Mouse (Mus musculus) intestine, embryonic 16.5 days (tissue): ENCODE data around the gene Trappc6a. TPM values are rescaled to one million over a fixed set of nuclear protein-coding genes. Genes with fewer than 3 reads are reported as not detected.
A peak's percentile ranks its signal among the peaks of the same experiment; 100 is the strongest.

ENCODE experiments used
- ATAC-seq: fragments of 200-750 bp; cut with Nextera tagmentation; 2 replicates; pipeline ENCODE4 v1.8.0; 2017; ENCODE audit warnings: moderate TSS enrichment, moderate library complexity
- H3K27ac ChIP-seq: fragments of 300-500 bp; sonication (generic); 2 replicates; pipeline ENCODE4 v1.5.1; 2014; ENCODE audit warnings: mild to moderate bottlenecking, low read length
- H3K27me3 ChIP-seq: fragments of 300-500 bp; sonication (generic); replicated peaks from 2 replicates; pipeline ENCODE4 v1.6.1; 2014; ENCODE audit warnings: low read length, control low read depth, mixed read lengths; ENCODE audit not compliant: control insufficient read depth, insufficient read depth
- H3K36me3 ChIP-seq: fragments of 300-500 bp; sonication (generic); 2 replicates; pipeline ENCODE4 v1.6.1; 2014; ENCODE audit warnings: low read length, control low read depth; ENCODE audit not compliant: control insufficient read depth, insufficient read depth
- H3K4me1 ChIP-seq: fragments of 300-500 bp; sonication (generic); 2 replicates; pipeline ENCODE4 v1.6.1; 2014; ENCODE audit warnings: low read length, control low read depth, mixed read lengths; ENCODE audit not compliant: control insufficient read depth, insufficient read depth
- H3K4me2 ChIP-seq: fragments of 300-500 bp; sonication (generic); 2 replicates; pipeline ENCODE4 v1.6.1; 2014; ENCODE audit warnings: low read depth, low read length, control low read depth
- H3K4me3 ChIP-seq: fragments of 300-500 bp; sonication (generic); 2 replicates; pipeline ENCODE4 v1.5.1; 2014; ENCODE audit warnings: mild to moderate bottlenecking, low read length
- H3K9ac ChIP-seq: fragments of 300-500 bp; sonication (generic); 2 replicates; pipeline ENCODE4 v1.6.1; 2014; ENCODE audit warnings: low read depth, low read length
- H3K9me3 ChIP-seq: fragments of 300-500 bp; sonication (generic); 2 replicates; pipeline ENCODE4 v1.6.1; 2016; ENCODE audit warnings: low read length, control low read depth; ENCODE audit not compliant: control insufficient read depth
- WGBS: fragments of 180-500 bp; shearing (Covaris S2); extraction: QIAGEN DNeasy Blood & Tissue Kit; methylation state at CpG from one replicate; pipeline ENCODE4 v1.1.7; 2014; 5-methylcytosine and 5-hydroxymethylcytosine counted together
- polyA plus RNA-seq: library from polyadenylated mRNA; unstranded; fragments of >200 nt; fragmentation: Nextera tagmentation; extraction: Ambion mirVana; gene quantifications from 2 replicates; pipeline ENCODE4 v1.2.1, GENCODE M21; 2015

Trappc6a gene
- polyA plus RNA-seq, 1 experiment from 2014 or later = 147 TPM

DNA sequence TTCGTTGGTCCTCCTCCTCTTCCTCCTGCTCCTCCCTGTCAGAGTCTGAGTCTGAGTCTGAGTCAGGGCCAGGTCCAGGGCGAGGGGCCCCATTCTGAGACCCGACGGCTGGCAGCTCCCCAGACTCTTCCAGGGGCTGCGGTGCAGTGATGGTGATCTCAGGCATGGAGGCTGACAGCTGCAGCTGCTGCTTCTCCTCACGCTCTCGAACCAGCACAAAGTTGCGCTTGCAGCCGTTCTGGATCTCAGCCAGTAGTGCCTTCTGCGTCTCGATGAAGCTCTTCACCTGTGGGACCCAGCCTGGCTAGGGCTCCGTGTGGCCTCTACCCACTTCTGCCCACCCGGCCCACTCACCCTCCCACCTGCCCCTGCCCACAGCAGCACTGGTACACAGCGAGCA lies 24.0 kb downstream of the Trappc6a start:
- H3K27me3 ChIP-seq = no peaks in the 10 kb centered on the region
- no peak overlapping the region for H3K4me3 ChIP-seq
- ATAC-seq = no peak
- H3K4me1 ChIP-seq = no peaks in the 10 kb centered on the region
- WGBS = 85% methylated on average over 14 of the region's 14 CpGs
- H3K9me3 ChIP-seq = no peaks in the 10 kb centered on the region
- H3K9ac ChIP-seq = no peak overlapping the region
- H3K27ac ChIP-seq = no peak overlapping the region
- H3K36me3 ChIP-seq = peaks cover 27% of the 10 kb centered on the region
- H3K4me2 ChIP-seq = no peak overlapping the region

DNA sequence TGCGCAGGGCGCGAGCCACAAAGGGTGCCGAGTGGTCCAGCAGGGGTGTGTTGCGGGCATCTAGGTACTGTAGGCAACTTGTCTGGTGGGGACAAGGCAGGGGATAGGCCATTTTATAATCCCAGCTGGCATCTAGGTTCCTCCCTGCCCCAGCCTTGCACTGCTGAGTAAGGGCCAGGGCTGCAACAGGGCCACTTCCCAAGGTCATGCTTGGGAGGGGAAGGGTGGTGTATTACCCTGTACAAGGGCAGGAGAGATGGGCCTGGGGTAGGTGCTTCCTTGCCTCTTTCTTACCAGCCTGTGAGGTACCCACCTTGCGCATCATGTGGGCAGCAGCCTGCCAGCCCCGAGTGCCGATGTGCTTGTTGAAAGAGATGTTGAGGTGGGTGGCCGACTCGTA lies 26.5 kb downstream of the Trappc6a start:
- no peak overlapping the region for H3K27ac ChIP-seq
- no peak overlapping the region for H3K9ac ChIP-seq
- peaks cover 24% of the 10 kb centered on the region; the same call in 1 of the 2 replicates for H3K36me3 ChIP-seq
- no peaks in the 10 kb centered on the region for H3K27me3 ChIP-seq
- H3K4me1 ChIP-seq = no peaks in the 10 kb centered on the region
- H3K4me2 ChIP-seq = no peak overlapping the region
- no peak overlapping the region for H3K4me3 ChIP-seq
- H3K9me3 ChIP-seq = no peaks in the 10 kb centered on the region
- 91% methylated on average over 10 of the region's 10 CpGs for WGBS
- ATAC-seq = no peak

DNA sequence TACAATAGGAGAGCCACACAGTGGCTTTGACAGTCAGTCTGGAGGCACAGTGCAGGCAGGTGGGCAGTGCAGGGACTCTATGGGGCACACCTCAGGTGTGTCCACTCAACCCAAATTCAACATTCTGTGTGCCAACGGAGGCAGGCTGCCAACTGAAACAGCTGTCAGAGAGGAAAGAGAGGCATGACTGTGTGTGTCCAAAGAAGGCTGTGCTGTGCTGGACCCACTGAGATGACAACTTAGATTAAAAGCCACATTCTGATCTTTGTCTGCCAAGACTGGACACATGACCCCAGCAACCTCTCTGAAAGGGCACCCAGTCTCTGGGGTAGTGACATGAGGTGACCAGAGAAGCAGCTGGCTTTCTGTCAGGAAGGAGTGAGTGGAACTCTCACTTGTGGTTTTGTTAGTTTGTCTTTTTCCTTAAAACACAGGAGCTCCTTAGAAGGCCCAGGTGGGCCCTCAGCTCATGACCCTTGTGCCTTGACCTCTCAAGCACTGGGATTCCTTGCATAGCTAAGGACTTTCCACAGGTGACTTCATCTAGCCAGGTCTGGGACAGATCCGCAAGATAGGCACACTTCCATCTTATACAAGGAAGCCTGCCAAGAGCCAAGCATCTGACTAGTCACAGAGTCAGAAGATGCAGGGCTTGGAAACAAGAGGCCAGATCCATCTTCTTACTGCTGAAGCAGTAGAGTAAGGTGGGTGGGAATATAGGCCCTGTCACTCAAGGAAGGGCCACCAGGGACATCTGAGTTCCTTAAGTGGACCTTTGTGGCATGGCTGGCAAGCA lies 32.8 kb downstream of the Trappc6a start:
- no peak for ATAC-seq
- no peak overlapping the region for H3K4me3 ChIP-seq
- H3K9ac ChIP-seq = no peak overlapping the region
- H3K36me3 ChIP-seq = no peaks in the 10 kb centered on the region
- H3K4me1 ChIP-seq = peaks cover 18% of the 10 kb centered on the region
- H3K4me2 ChIP-seq = no peak overlapping the region
- H3K9me3 ChIP-seq = no peaks in the 10 kb centered on the region
- H3K27me3 ChIP-seq = no peaks in the 10 kb centered on the region
- 83% methylated on average over 2 of the region's 2 CpGs for WGBS
- no peak overlapping the region for H3K27ac ChIP-seq

DNA sequence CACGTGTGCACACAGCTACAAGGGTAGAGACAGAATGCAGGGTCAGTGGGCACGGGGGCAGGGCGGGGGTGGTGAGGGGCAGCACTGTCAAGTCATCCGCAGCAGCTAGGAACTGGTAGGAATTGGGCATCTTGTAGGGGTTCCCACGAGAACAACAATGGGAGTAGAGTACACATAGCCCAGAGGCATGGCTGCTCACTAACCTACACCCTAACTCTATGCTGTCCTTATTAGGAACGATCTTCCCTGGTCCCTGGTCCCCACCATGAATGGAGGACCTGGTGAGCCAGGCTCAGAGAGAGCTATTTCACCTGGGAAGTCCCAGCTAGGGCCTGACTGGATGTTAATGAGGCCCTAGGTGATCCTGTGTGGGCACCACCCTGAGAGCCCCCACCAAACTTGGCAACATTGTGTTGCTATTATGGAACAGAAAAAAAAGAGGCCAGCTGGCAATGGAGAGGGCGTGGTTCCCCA lies 33.5 kb downstream of the Trappc6a start:
- no peak overlapping the region for H3K4me2 ChIP-seq
- ATAC-seq = peak; percentile 6; the same call in 1 of the 2 replicates
- H3K4me3 ChIP-seq = no peak overlapping the region
- WGBS = 78% methylated on average over 7 of the region's 7 CpGs
- H3K9me3 ChIP-seq = no peaks in the 10 kb centered on the region
- peaks cover 25% of the 10 kb centered on the region for H3K4me1 ChIP-seq
- H3K27me3 ChIP-seq = no peaks in the 10 kb centered on the region
- H3K27ac ChIP-seq = peak overlapping the region; percentile 4; the same call in 1 of the 2 replicates
- H3K36me3 ChIP-seq = no peaks in the 10 kb centered on the region
- 0 out of 2 replicates have a peak overlapping the region, but pooled peaks have one; percentile 24 for H3K9ac ChIP-seq

DNA sequence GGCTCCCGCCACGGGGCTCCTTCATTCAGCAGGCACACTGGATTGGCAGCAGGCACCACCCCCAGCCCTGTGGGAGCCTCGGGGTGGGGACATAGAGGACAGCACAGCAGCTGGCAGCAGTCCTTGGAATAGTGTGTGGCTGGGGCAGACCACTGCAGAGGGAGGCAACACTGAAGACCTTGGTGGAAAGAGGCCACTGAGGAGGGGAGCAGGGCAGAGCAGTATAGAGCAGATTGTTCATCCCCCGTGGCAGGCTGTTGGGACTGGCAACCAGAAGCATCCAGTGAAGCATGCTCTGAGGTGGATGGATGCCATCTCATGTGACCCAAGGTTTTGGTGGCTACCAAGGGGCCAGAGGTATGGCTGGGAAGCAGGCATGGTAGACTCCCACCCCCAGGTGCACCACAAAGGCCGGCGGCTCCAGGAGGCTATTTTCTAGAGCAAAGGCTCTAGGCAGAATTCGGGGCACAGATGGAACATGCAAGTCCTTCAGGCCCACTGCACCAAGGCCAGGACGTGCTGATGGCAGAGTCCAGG lies 34.0 kb downstream of the Trappc6a start:
- Histone ChIP-seq H3K4me1 (peaks cover 25% of the 10 kb centered on the region), H3K27me3 (no peaks in the 10 kb centered on the region), H3K9ac (0 out of 2 replicates have a peak overlapping the region, but pooled peaks have one; percentile 24), H3K4me3 (no peak overlapping the region), H3K4me2 (no peak overlapping the region), H3K36me3 (no peaks in the 10 kb centered on the region), H3K27ac (peak overlapping the region; percentile 4; the same call in 1 of the 2 replicates), H3K9me3 (no peaks in the 10 kb centered on the region)
- ATAC-seq = peak; percentile 46; the same call in 1 of the 2 replicates
- 70% methylated on average over 8 of the region's 8 CpGs for WGBS

DNA sequence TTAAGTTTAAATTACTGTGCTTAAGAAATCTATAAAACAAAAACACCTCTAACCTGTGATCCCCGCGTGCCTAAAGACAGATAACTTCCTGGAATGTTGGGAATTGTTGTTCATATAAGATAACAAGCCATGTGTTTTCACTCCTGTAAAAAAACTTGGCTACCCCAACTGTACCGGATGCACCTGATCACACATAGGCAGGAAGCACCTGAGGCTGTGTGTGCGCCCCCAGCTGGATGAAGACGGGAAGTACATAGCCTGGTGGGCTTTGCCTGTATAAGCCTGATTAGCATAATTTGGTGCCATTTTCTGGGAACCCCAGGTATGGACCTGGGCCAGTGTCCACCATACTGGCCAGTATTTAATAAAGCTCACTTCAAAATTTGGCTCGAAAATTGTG lies 35.4 kb downstream of the Trappc6a start:
- no peak overlapping the region for H3K4me2 ChIP-seq
- no peak overlapping the region for H3K27ac ChIP-seq
- ATAC-seq = no peak
- no peak overlapping the region for H3K4me3 ChIP-seq
- no peaks in the 10 kb centered on the region for H3K9me3 ChIP-seq
- H3K27me3 ChIP-seq = no peaks in the 10 kb centered on the region
- H3K36me3 ChIP-seq = no peaks in the 10 kb centered on the region
- no peak overlapping the region for H3K9ac ChIP-seq
- peaks cover 34% of the 10 kb centered on the region for H3K4me1 ChIP-seq
- whole genome bisulfite sequencing = 48% methylated on average over 6 of the region's 6 CpGs

DNA sequence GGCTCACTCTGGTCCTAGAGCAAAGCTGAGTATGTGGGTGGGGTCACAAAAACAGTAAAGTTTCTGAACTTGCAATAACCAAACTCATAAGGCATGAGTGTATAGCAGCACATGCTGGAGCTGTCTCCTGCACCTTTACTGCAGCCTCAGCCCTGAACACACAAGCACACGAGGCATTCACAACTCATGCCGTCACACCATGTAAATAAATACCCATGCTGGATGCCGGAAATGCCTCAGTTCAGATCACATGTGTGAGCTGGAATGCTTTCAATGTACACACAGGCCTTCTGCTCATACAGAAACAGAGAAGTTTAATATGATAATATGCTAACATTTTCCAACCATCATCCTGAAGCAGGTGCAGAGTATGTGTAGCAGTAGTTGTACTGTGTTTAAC lies 37.8 kb downstream of the Trappc6a start:
- no peak overlapping the region for H3K4me3 ChIP-seq
- H3K4me2 ChIP-seq = no peak overlapping the region
- no peaks in the 10 kb centered on the region for H3K27me3 ChIP-seq
- ATAC-seq = peak; percentile 21; the same call in 1 of the 2 replicates
- WGBS = 29% methylated on average over 3 of the region's 3 CpGs
- 0 out of 2 replicates have a peak overlapping the region, but pooled peaks have one; percentile 27 for H3K27ac ChIP-seq
- no peak overlapping the region for H3K9ac ChIP-seq
- H3K9me3 ChIP-seq = no peaks in the 10 kb centered on the region
- H3K36me3 ChIP-seq = no peaks in the 10 kb centered on the region
- peaks cover 34% of the 10 kb centered on the region for H3K4me1 ChIP-seq

DNA sequence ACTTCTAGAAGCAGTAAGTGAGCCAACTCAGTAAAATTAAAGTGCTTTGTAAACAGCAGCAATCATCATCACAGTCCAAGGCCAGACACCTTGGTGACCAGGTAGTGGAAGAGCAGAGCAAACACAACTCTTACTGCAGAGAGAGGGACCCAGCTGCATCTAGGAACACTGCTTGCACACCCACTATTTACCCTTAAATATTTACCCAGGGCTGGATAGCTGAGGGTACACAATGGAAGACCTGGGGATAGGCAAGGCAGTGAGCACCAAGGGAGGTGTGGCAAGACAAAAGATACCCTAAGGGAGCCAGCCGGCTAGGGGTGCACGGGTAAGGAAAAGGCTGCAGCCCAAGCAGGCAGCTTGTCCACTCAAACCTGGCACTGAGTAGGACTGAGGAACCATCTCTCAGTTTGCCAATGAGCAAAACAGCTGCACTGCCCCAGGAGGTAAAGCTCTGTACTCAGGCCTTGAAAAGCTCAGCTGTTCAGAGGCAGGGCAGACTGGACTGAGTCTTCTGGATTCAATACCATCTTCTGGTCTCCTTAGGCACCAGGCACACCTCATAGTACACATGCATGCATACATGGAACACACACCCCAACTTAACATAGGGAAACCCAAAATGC lies 39.3 kb downstream of the Trappc6a start:
- Histone ChIP-seq H3K36me3 (no peaks in the 10 kb centered on the region), H3K9me3 (no peaks in the 10 kb centered on the region), H3K4me1 (peaks cover 40% of the 10 kb centered on the region), H3K4me2 (no peak overlapping the region), H3K27me3 (no peaks in the 10 kb centered on the region), H3K27ac (peak overlapping the region; percentile 19; the same call in 1 of the 2 replicates), H3K9ac (no peak overlapping the region), H3K4me3 (no peak overlapping the region)
- 67% methylated on average over 2 of the region's 2 CpGs for WGBS
- peak; percentile 62 for ATAC-seq

DNA sequence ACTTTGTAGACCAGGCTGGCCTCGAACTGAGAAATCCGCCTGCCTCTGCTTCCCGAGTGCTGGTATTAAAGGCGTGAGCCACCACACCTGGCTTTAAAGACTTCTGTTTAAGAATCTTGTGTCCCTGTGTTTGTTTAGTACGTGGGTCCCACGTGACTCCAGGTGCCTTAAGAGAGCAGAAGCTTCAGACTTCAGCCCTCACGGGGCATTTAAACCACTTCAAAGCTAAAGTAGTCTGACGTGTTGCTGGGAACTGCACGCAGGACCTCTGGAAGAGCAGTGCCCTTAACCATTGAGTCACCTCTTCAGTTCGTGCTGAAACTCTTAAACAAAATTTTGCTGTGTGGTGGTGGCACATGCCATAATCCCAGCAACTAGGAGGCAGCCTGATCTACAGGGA lies 41.2 kb downstream of the Trappc6a start:
- Histone ChIP-seq H3K9me3 (no peaks in the 10 kb centered on the region), H3K9ac (no peak overlapping the region), H3K4me3 (no peak overlapping the region), H3K27ac (no peak overlapping the region), H3K36me3 (no peaks in the 10 kb centered on the region), H3K27me3 (no peaks in the 10 kb centered on the region), H3K4me1 (peaks cover 41% of the 10 kb centered on the region), H3K4me2 (no peak overlapping the region)
- 72% methylated on average over 10 of the region's 10 CpGs for WGBS
- ATAC-seq = no peak
